Mouse (Mus musculus) layer of hippocampus, adult 9-11 months (tissue): Measurements from ENCODE around the gene Dnajc13.

Source experiments
- DNase-seq: peaks from one replicate; pipeline ENCODE4 v3.0.0; 2022

Gene Dnajc13

DNA sequence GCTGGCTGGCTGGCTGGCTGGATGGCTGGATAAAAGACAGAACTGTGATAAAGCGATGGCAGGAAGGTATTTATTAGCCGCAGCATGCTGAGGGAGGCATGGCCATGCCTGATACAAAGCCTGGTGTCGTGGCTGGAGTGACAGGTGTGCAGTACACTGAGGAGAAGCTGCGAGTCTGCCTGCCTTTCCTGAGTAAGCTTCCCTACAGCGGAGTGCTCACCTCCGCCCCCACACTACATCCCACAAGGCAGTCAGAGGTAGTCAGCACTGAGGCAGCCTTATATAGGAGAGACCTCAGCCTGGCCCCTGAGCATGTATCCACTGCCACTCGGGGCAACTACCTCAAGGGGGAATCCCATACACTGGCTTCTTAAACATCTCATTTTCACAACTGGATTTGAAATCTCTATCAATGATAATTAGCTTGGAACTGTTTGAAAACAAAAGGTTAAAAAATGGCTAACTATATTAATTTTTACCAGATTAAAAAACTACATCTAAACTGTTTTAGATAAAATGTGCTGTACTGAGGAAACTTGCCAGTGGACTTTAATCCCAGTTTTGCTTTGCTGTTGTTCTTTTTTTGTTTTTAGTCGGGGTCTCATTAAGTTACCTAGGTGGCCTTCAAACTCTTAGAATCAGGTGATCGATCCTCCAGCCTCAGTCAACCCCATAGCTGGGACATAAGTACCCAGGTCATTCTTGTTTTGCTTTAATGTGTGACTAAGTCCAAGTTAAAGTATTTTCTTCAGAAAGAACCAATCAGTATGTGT, 8.1 kb downstream of the Dnajc13 start:
- DNase-seq, result no peak

DNA sequence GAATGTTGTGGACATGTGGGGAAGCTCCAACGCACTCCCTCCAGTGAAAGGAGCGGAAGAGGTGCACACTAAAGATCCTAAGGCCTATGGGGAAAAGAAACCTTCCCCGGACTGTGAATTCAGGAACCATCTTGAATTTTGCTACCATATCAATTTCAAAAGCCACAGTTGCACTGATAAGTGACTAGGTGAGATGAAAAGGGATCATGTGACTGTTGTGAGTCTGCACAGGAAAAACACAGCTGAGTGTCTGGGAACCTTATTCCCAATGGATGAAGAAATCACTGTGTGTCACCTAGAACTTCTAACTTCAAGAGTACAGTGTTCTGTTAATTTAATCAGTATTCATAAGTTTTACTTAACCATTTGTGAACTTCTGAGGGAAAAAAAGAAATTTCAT, 10.1 kb downstream of the Dnajc13 start:
- DNase-seq, result no peak

DNA sequence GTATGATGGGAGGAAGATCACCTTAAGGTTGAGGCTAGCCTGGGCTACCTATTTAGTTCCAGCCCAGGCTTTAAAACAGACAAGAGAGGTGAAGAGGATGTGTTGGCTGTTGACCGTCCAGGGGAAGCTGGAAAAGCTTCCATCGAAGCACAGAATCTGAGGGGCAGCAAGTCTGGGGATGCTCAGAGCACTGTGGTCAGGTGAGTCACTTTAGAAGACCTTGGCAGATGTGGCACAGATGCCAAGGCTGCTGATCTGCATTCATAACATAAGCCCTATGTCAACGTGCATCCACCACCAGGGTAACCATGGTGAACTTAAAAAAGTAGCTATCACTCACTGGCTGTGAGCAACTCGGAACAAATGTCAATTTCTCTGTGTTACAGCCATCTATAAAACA, 11.0 kb downstream of the Dnajc13 start:
- no peak for DNase-seq

DNA sequence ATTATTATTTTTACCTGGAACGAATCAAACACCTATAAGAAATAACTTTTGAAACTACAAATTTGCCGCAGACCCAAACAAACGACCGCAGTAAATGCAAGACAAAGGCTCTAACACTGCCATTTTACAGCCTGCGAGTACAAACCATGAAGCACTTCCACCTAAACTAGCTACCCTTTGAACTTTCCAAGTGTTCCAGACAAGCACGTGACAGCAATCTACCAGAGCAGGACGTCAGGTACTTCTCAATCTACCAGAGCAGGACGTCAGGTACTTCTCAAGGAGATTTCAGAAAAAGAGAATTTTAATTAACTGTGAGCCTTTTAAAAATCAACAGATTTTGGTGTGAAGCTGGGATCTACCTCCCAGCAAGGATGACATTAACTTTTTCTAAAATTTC, 11.6 kb downstream of the Dnajc13 start:
- DNase-seq, result no peak

DNA sequence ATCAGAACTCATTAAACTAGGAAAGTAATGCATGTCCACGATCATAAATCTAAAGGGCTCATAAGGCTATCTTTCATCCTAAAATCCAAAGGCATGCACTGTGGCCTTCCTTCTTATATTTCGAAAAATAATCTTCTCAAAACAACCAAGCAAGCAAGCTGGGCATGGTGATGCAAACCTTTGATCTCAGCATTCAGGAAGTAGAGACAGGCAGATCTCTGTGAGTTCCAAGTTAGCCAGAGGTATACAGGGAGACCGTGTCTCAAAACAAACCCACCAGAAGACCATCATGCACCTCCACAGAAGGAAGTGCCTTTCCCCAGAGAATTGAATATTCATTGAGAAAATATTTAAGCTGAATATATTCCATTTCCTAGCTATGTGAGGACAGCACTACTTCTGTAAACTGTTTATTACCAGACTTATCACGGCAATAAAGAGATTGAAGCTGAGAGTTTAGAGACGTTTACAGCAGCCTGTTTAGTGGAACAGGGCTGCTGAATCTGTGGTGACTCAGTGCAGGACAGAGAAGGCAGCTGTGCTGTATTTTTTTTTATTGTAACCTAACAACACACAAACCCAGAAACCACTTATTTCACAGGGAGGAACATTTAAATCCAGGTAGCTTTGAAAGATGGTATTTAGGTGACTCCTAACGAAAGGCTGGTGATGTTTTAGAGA, 15.3 kb downstream of the Dnajc13 start:
- DNase-seq, result no peak

DNA sequence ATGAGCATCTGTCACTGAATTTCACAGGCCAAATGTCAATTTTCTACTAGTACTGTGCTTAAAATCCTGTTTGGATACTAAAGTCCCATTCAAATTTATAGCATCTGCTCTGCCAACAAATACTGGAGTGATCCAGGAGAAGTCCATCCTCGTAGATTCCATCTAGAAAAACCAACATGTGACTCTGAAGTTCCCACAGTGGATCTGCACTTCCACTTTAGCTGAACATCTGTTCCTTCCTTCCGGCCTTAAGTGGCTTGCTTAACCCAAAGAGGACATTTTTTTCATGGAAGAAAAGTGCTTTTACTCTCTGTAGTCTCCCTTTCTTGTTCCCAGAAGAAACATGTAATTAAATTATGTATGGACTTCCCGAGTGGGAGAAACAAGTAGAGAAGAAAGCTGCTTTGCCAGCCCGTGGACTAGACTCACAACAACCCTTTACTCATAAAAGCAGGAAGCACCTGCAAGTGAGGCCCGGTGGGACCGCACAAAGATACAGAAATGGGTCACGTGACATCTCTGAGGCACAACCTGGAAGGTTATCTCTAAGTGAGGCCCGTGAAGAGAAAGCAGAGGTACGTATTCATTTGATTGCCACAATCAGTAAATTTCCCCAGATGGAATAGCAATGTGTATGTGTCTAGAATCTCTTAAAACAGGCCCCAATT, 18.8 kb downstream of the Dnajc13 start:
- no peak for DNase-seq

DNA sequence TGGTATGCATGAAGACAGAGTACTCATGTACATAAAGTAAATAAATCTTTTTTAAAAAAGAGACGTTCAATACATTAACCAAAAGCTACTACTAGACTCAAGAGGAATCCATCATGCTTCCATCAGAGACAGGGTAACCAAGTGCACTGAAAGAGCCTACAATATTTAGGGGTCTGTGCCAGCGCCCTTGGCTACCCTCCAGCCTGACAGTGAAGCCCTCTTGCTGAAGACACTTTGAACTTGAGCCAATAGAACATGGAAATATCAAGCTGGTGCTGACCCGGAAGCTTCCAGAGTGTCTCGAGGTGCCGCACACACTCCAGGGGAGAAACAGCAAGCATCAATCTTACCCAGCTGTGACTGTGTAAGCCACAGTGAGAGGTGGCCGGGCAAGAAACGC, 22.6 kb downstream of the Dnajc13 start:
- DNase-seq, result no peak

DNA sequence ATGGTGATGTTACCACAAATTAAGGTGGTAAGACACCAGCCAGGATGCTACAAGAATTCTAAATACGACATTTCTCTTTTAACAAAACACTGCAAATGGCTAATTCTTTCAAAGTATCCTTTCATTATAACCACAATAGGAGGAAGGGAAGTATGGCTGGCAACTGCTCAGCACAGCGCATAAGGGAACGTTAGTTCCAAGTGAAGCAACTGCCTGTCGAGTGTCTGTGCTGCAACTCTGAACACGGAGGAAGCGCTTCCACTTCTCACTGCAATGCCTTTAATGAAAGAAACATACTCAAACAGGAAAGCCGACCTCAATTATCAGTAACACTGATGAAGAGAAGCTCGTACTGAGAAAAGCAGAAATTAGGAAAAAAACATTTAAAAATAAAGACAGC, 23.7 kb downstream of the Dnajc13 start:
- DNase-seq, result no peak

DNA sequence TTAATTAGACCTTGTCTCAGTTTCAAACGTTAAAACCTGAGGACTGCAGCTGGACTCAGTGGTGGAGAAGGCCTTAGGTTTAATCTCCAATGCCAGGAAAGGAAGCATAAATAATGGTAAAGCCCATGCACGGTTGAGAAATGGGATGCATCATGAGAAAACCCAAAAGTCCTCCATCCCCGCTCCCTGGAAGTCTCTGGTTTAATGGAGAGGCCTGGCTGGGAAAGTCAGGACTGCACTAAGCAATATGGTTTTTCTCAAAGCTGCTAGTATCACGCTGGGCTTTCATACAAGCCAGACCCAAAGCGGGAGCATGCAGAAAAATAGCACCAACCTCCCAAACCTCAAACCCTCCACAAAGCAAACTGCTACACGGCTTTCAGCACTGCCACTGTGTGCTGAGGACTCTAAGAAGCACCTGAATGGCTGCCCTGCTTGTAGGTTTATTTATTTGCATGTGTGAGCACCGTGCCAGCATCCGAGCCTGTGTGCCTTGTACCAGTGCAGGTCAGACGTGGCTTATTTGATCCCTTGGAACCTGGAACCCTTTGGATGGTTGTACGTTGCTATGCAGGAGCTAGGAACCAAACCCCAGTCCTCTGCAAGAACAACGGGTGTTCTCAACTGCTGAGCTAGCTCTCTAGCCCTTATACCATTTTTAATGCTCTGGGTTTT, 26.3 kb downstream of the Dnajc13 start:
- DNase-seq, result no peak

DNA sequence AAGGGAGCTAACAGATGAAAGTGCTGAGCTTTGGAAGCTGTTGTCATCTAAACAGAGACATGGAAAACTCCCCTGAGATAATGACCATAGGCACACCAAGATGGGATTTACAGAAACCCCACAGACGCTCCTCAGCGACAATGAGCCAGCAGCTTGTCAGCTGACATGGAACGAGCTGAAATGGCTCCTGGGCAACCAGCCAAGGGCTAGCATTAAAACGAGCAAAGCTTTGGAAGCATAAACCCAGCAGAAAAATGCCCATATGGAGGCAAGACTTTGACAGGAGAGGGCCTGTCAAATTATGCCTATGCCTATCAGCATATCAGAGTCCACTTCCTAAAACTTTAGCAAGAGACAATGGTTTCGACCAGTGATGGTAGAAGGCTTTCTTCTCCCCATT, 27.0 kb downstream of the Dnajc13 start:
- peak; percentile 33 for DNase-seq

DNA sequence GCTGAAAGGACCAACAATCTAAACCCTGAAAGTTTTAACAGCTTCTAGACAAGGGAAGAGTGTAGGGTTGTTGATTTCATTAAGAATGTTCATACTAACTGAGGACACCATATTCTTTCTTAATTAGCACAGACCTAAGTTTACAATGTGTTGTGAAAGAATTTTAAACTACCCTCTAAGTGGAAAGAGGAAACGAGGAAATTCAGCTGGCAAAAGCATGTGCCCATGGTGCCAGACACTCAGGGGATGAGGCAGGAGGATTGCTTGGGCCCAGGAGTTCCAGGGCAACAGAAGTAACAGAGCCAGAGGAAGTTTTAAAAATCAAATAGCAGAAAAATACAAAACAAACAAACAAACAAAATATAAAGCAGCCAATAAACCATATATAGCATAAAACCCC, 28.9 kb downstream of the Dnajc13 start:
- no peak for DNase-seq

DNA sequence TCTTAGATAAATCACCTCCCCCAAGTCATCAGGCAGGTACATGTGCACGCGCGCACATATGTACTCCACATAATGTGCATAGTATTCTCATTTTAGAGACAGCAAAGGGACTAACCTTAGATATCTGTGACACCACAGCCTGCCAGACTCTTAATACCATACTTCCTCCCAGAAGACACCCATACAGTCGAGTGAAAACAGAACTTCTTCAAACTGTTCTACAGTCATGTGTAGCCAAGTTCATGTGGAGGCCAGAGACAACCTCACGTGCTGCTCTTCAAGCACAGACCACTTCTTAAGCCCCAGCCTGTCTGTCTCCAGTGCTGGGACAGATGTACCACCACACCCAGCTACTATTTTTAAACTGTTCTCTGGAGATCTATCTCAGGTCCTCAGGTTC, 29.7 kb downstream of the Dnajc13 start:
- DNase-seq, result no peak

DNA sequence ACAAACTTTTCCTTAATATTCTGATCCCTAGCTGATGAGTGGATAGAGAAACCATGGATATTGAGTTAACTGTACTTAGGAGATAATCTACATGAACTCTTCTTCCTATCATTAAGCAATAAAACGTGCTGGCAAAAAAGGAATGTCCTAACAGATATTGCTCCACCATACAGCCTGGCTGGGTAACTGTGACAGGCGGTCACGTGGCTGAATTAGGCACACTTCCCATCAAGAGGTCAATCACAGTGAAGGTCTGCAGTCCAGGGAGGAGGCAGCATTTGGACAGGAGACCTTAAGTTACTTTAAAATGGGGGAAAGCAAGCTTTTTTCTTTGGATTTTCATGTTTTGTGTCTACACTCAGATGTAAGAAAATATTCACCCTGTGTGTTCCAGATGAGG, 30.7 kb downstream of the Dnajc13 start:
- DNase-seq, result no peak

DNA sequence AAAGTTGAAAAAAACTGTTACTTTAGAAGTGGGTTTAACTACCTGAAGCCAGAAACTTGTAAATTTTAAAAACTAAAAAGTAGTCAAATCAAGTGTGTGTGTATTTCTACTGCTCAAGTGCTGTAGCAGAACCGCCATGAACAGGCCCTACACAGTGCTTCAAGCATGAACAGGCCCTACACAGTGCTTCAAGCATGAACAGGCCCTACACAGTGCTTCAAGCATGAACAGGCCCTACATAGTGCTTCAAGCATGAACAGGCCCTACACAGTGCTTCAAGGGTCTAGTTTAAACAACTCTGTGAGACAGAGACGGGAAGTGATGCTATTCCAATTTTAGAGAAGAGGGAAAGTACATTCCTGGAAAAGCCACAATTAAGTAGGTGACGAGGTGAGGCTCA, 51.3 kb downstream of the Dnajc13 start:
- no peak for DNase-seq

DNA sequence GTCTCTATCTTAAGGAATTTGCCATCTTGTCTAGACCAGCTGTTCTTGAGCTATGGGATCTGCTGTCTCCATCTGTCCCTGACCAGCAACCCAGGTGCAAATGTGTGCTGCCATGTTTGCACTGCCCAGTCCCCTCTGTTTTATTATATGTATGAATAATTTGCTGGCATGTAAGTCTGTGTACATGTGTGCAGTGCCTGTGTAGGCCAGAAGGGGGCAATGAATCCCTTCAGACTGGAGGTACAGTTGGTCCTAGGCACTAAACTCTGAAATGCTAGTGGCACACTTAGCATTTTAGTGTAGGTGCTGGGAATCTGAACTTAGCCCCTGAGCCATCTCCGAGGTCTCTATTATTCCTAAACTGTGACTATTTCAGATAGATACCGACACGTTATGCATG, 58.9 kb downstream of the Dnajc13 start:
- peak; percentile 27 for DNase-seq

DNA sequence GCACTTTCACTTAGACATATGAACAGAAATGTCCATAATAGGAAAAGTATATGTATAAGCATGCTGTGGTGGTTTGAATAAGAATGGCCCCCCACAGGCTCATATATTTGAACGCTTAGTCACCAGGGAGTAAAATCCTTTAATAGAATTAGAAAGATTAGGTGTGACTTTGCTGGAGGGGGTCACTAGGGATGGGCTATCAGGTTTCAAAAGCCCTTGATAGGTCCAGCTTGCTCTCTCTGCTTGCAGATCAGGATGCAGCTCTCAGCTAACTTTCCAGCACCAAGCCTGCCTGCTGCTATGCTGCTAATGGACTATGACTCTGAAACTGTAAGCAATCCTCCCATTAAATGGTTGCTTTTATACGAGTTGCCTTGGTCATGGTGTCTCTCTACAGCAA, 68.2 kb downstream of the Dnajc13 start:
- no peak for DNase-seq

DNA sequence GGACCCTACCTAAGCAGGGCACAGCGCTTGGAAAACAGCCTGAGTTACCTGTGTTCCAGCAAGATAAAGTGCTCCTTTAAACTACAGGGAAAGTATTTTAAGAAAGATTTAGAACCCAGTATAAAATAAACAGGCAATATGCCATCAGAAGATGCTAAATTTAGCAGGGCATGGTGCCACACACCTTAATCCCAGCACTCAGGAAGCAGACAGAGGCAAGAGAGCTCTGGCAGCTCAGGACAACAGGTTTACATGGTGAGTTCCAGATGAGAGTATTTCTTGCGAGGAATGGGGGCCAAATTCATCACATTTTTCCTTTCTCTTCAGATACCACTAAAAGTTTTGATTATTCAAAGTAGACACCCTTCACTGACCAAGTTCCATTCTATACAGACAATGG, 68.8 kb downstream of the Dnajc13 start:
- DNase-seq, result no peak

DNA sequence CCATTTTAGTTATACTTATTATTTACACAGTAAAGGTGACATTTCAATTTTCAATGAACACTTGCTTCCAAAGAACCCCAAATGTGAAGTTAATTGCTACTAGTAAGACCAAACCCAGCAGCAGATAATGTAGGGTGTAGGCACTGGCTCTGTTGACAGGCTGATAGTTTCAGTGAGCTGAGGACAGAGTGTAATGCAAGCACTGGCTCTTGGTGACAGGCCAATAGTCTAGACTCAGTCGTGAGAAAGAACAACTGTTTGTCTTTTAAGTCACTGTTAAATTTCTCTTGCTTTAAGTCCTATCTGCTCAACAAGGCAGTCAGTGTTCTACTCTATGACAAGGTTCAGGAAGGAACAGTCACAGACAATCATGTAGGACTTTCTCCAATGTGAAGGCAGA, 69.4 kb downstream of the Dnajc13 start:
- no peak for DNase-seq

DNA sequence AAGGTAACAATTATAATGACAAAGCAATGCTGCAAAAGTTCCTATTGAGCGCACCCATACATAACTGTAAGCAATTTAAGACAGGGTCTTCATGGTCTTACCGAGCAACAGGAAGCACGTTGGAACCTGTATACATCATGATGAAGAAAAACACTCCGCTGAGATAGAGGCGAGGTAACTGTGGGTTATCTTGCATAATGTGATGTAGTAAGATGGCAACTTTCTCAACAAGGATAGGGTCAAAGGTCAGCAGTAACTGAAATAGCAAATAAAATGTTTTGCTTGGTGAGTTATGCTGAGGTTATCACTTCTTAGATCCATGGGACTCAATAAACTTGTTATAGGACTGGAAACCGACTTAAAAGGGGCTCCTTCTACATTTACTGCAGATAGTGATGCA, 70.2 kb downstream of the Dnajc13 start:
- DNase-seq, result no peak

DNA sequence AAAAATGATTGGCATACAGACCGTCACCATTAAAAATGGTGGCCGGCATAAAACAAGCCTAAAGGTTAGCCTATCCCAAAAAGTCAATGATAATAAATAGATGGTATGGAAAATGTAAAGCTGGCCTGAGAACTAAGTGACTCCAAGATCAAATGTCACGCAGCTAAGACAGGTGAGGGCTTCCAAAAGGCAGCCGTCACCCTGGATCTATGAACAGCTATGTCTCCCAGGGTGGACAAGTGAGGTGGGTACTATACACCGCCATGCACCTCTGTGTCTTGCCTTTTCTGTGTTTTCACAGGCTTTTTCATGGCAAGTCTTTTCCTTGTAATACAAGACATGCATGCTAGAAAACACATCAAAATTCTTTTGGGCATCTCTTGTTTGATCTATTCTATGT, 73.1 kb downstream of the Dnajc13 start:
- DNase-seq, result no peak

DNA sequence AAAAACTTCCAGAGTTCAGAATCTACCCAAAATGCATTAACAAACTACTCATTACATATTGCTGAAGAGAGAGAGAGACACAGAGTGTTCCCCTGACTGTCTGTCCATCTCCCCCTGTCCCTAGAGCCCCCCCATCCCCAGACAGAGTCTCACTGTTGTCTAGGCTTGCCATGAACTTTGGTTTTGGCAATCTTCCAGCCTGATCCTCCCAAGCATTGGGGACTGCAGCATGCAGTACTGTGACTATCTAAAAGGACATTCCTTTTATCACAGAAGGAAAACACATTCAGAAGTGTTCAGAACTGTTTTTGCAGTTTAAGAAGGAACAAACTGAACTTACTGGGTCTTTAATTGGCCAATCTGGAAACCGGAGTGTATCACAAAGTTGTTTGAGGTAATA, 74.0 kb downstream of the Dnajc13 start:
- DNase-seq, result no peak

DNA sequence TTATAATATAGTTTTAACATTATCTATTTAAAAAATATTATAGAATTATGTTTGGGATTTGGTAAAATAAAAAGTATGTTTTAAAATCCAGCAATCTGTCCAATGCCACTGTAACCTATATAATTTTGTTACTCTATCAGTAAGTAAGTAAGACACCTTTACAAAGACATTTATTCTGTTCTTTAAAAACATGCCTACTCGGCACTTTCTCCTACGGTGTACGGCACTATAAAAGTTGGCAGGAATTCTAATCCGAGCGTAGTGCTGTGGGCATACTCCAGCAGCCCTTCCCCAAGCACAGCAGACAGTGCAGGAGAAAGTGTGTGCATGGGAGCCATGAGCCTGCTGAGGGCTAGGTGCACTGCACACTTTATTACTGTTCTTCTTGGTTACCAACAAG, 75.7 kb downstream of the Dnajc13 start:
- DNase-seq, result no peak

DNA sequence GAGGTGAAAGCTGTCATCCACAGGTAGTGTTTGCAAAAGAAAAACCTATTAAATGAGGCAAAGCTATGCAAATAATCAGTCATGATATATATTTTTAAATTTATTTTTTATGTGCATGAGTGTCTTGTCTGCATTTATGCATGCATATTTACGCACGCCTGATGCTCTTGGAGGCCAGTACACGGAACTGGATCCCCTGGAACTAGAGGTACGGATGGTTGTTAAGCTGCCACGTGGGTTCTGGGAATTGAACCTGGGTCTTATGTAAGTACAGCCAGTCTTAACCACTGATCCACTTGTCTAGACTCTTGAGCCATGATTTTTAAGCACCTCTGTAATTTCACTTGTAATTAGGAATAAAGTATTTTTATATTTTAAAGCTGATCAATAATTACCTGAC, 79.5 kb downstream of the Dnajc13 start:
- no peak for DNase-seq

DNA sequence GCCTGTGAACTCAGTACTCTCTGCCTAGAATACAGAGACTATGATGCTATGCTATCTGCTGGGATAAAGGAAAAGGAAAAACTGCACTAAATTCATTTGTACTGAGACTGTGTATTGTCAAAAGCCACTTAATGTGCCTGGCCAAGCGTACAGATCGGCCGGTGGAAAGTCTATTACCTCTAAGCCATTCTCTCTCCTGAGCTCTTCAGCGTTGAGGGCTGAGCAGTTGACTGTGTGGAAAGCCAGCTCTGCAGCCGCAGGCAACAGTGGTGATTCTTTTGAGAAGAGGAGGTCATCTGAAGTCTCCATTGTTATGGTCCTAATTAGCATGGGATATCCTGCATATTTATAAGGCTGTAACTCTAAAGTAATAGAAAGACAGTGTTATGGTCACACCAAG, 80.4 kb downstream of the Dnajc13 start:
- DNase-seq, result no peak
